Mouse (Mus musculus): Measurements from ENCODE around the gene Nlrx1. TPM values are rescaled to one million over a fixed set of nuclear protein-coding genes. Genes with fewer than 3 reads are reported as not detected.

Nlrx1 gene
- total RNA-seq, 2 experiments from 2014 or later: 18.6 to 21.1 TPM

- no peak for DNase-seq
Measured at GRCm38 (mm10) chr9:44269077-44269476, 678 bp upstream of the Nlrx1 start.

GRCm38 (mm10) chr9:44268027-44268360 lies 405 bp downstream of the Nlrx1 start:
- peak; percentile 91 for DNase-seq

- no peak for DNase-seq
Measured at GRCm38 (mm10) chr9:44267319-44268026, 926 bp downstream of the Nlrx1 start.

- DNase-seq: no peak
Measured at GRCm38 (mm10) chr9:44266478-44267226, 1.7 kb downstream of the Nlrx1 start.

GRCm38 (mm10) chr9:44261388-44261787 lies 7.0 kb downstream of the Nlrx1 start:
- no peak for DNase-seq

GRCm38 (mm10) chr9:44259014-44259413 lies 9.4 kb downstream of the Nlrx1 start:
- DNase-seq: no peak

GRCm38 (mm10) chr9:44256213-44256612 lies 12.2 kb downstream of the Nlrx1 start:
- no peak for DNase-seq

- no peak for DNase-seq
Measured at GRCm38 (mm10) chr9:44255136-44255521, 13.3 kb downstream of the Nlrx1 start.

- DNase-seq: no peak
Measured at GRCm38 (mm10) chr9:44254508-44255135, 13.8 kb downstream of the Nlrx1 start.

- DNase-seq: no peak
Measured at GRCm38 (mm10) chr9:44253441-44253840, 15.0 kb downstream of the Nlrx1 start.

- no peak for DNase-seq
Measured at GRCm38 (mm10) chr9:44251314-44251713, 17.1 kb downstream of the Nlrx1 start, which contains the start of gene Pdzd3. Gene Pdzd3, minus strand, starts transcription at chr9:44251471.

GRCm38 (mm10) chr9:44250445-44250844 lies 18.0 kb downstream of the Nlrx1 start:
- no peak for DNase-seq

GRCm38 (mm10) chr9:44249181-44250146 lies 18.9 kb downstream of the Nlrx1 start:
- DNase-seq: peak; percentile 65

GRCm38 (mm10) chr9:44247907-44248306 lies 20.5 kb downstream of the Nlrx1 start:
- no peak for DNase-seq

GRCm38 (mm10) chr9:44243621-44244020 lies 24.8 kb downstream of the Nlrx1 start:
- DNase-seq: no peak

- DNase-seq: no peak
Measured at GRCm38 (mm10) chr9:44241418-44241817, 27.0 kb downstream of the Nlrx1 start.

- no peak for DNase-seq
Measured at GRCm38 (mm10) chr9:44240911-44241310, 27.5 kb downstream of the Nlrx1 start.

GRCm38 (mm10) chr9:44240399-44240798 lies 28.0 kb downstream of the Nlrx1 start, which contains the start of gene Ccdc153:
Gene Ccdc153, plus strand, starts transcription at chr9:44240676.
- no peak for DNase-seq

- no peak for DNase-seq
Measured at GRCm38 (mm10) chr9:44239447-44239846, 29.0 kb downstream of the Nlrx1 start.

- no peak for DNase-seq
Measured at GRCm38 (mm10) chr9:44238501-44239190, 29.8 kb downstream of the Nlrx1 start.

- DNase-seq: no peak
Measured at GRCm38 (mm10) chr9:44237128-44237527, 31.3 kb downstream of the Nlrx1 start.

All from gastrocnemius, postnatal 25 days (tissue).